Mouse (Mus musculus) C2C12 (cell line): Measurements from ENCODE around the gene Rps25. TPM values are rescaled to one million over a fixed set of nuclear protein-coding genes. Genes with fewer than 3 reads are reported as not detected.
A peak's percentile ranks its signal among the peaks of the same experiment; 100 is the strongest.

Source experiments
- H3K27me3 ChIP-seq: one replicate; pipeline ENCODE4 v1.6.1; 2011; ENCODE audit not compliant: control insufficient read depth, insufficient read depth, insufficient read length
- H3K36me3 ChIP-seq: one replicate; pipeline ENCODE4 v1.6.1; 2011; ENCODE audit not compliant: control insufficient read depth, insufficient read depth
- H3K4me3 ChIP-seq: one replicate; pipeline ENCODE4 v1.5.1; 2011; ENCODE audit warnings: mild to moderate bottlenecking, control low read depth; ENCODE audit not compliant: poor library complexity, insufficient read depth, severe bottlenecking
- H3K79me2 ChIP-seq: one replicate; pipeline ENCODE4 v1.6.1; 2011; ENCODE audit not compliant: control insufficient read depth, insufficient read depth
- H3K79me3 ChIP-seq: one replicate; pipeline ENCODE4 v1.6.1; 2011; ENCODE audit warnings: low read depth, control low read depth
- H3ac ChIP-seq: one replicate; pipeline ENCODE3; 2011; ENCODE audit warnings: low read depth; ENCODE audit not compliant: control insufficient read depth, insufficient read length
- CEBPB ChIP-seq: IDR thresholded peaks from one replicate; pipeline ENCODE4 v1.6.1; 2011; ENCODE audit warnings: low read depth, mild to moderate bottlenecking, control low read depth, moderate library complexity
- CTCF ChIP-seq: IDR thresholded peaks from one replicate; pipeline ENCODE4 v1.5.1; 2011; ENCODE audit not compliant: control insufficient read depth, insufficient read depth, insufficient read length
- FOSL1 ChIP-seq: IDR thresholded peaks from one replicate; pipeline ENCODE4 v1.8.0; 2011; ENCODE audit warnings: mild to moderate bottlenecking, low read length; ENCODE audit not compliant: poor library complexity, insufficient read depth, severe bottlenecking
- MAX ChIP-seq: IDR thresholded peaks from one replicate; pipeline ENCODE4 v1.6.1; 2011; ENCODE audit warnings: mild to moderate bottlenecking, control low read depth
- MYOD1 ChIP-seq: IDR thresholded peaks from one replicate; pipeline ENCODE4 v1.6.1; 2011; ENCODE audit warnings: low read depth; ENCODE audit not compliant: control insufficient read depth, insufficient read length
- MYOG ChIP-seq: IDR thresholded peaks from one replicate; pipeline ENCODE4 v1.6.1; 2011; ENCODE audit not compliant: control insufficient read depth, insufficient read length; ENCODE audit errors: extremely low read depth
- USF1 ChIP-seq: IDR thresholded peaks from one replicate; pipeline ENCODE4 v1.6.1; 2011; ENCODE audit warnings: low read depth, mild to moderate bottlenecking, control low read depth, moderate library complexity
- polyA plus RNA-seq: library from polyadenylated mRNA; unstranded; fragments of >200 nt; fragmentation: generic; extraction: Trizol; gene quantifications from one replicate; pipeline ENCODE4 v1.2.1, GENCODE M21; 2012; ENCODE audit warnings: missing spikeins

Rps25 gene
- polyA plus RNA-seq, 1 experiment, result 2,166 TPM

- H3K27me3 ChIP-seq, result no peaks in the 10 kb centered on the region
- peaks cover 82% of the 10 kb centered on the region for H3K36me3 ChIP-seq
- TF ChIP-seq CEBPB (no peak), MYOD1 (no peak), MYOG (no peak), MAX (no peak), USF1 (no peak)
- H3K4me3 ChIP-seq, result no peak overlapping the region
- H3ac ChIP-seq, result no peak overlapping the region
- H3K79me2 ChIP-seq, result peaks cover 18% of the 10 kb centered on the region
- peaks cover 17% of the 10 kb centered on the region for H3K79me3 ChIP-seq
Observed at GRCm38 (mm10) chr9:44384596-44384995, 22.3 kb upstream of the Rps25 start.

GRCm38 (mm10) chr9:44387221-44387620 lies 19.7 kb upstream of the Rps25 start:
- H3ac ChIP-seq, result no peak overlapping the region
- H3K79me3 ChIP-seq, result no peaks in the 10 kb centered on the region
- no peaks in the 10 kb centered on the region for H3K79me2 ChIP-seq
- no peak overlapping the region for H3K4me3 ChIP-seq
- H3K36me3 ChIP-seq, result peaks cover 90% of the 10 kb centered on the region
- TF ChIP-seq USF1 (no peak), MYOG (no peak), MAX (no peak), FOSL1 (no peak)
- H3K27me3 ChIP-seq, result no peaks in the 10 kb centered on the region

GRCm38 (mm10) chr9:44389273-44389672 lies 17.7 kb upstream of the Rps25 start:
- Histone ChIP-seq H3K36me3 (peaks cover 75% of the 10 kb centered on the region), H3K79me2 (no peaks in the 10 kb centered on the region), H3K79me3 (no peaks in the 10 kb centered on the region), H3K4me3 (no peak overlapping the region), H3ac (no peak overlapping the region), H3K27me3 (no peaks in the 10 kb centered on the region)
- TF ChIP-seq USF1 (no peak), CTCF (peak; percentile 47)

- Histone ChIP-seq H3K36me3 (peaks cover 53% of the 10 kb centered on the region), H3K79me3 (no peaks in the 10 kb centered on the region), H3K4me3 (no peak overlapping the region), H3K79me2 (no peaks in the 10 kb centered on the region), H3ac (no peak overlapping the region), H3K27me3 (no peaks in the 10 kb centered on the region)
- no peak for TF ChIP-seq MAX
- TF ChIP-seq CTCF, result no peak
- TF ChIP-seq USF1, result no peak
- TF ChIP-seq MYOD1, result no peak
- TF ChIP-seq MYOG, result no peak
Observed at GRCm38 (mm10) chr9:44391466-44391865, 15.5 kb upstream of the Rps25 start.

- TF ChIP-seq CTCF, result no peak
- TF ChIP-seq MYOD1, result no peak
- TF ChIP-seq FOSL1, result no peak
- no peak for TF ChIP-seq MYOG
- peak; percentile 8 for TF ChIP-seq MAX
- peak; percentile 97 for TF ChIP-seq USF1
- TF ChIP-seq CEBPB, result no peak
- H3K36me3 ChIP-seq, result peaks cover 9% of the 10 kb centered on the region
- H3K79me2 ChIP-seq, result no peaks in the 10 kb centered on the region
- no peaks in the 10 kb centered on the region for H3K79me3 ChIP-seq
- peak within 1 kb of the TSS; percentile 76 for H3ac ChIP-seq
- H3K27me3 ChIP-seq, result no peaks in the 10 kb centered on the region
- H3K4me3 ChIP-seq, result peak within 1 kb of the TSS; percentile 50
Observed at GRCm38 (mm10) chr9:44396684-44397411, 10.1 kb upstream of the Rps25 start, which contains the start of gene Slc37a4. Slc37a4 (plus strand) TSS chr9:44396852.

GRCm38 (mm10) chr9:44398087-44398486 lies 8.9 kb upstream of the Rps25 start:
- Histone ChIP-seq H3K4me3 (no peak overlapping the region), H3K36me3 (peaks cover 18% of the 10 kb centered on the region), H3K79me3 (no peaks in the 10 kb centered on the region), H3K79me2 (no peaks in the 10 kb centered on the region), H3K27me3 (no peaks in the 10 kb centered on the region), H3ac (no peak overlapping the region)
- TF ChIP-seq CEBPB (no peak), MYOG (no peak), MAX (no peak), USF1 (no peak), CTCF (no peak), MYOD1 (no peak), FOSL1 (no peak)
